Mouse (Mus musculus) natural killer cell, adult 2 months (primary cell): ENCODE data around the gene Snrpd2.
A peak's percentile ranks its signal among the peaks of the same experiment; 100 is the strongest.

Experiments
- DNase-seq, 2 experiments: peaks; one replicate each; pipeline ENCODE4 v3.0.0; 2022; ENCODE audit warnings: low spot score in 2 of 2

The Snrpd2 gene

GRCm38 (mm10) chr7:19149626-19150025, at the start of gene Snrpd2:
Snrpd2 (plus strand) TSS chr7:19149722.
- peak; percentile 91 to 94 for DNase-seq

- DNase-seq, result no peak
Observed at GRCm38 (mm10) chr7:19100290-19100689, 49.2 kb upstream of the Snrpd2 start.

GRCm38 (mm10) chr7:19103741-19104140, 45.8 kb upstream of the Snrpd2 start:
- no peak for DNase-seq

GRCm38 (mm10) chr7:19104486-19104885, 45.0 kb upstream of the Snrpd2 start:
- DNase-seq, result no peak

GRCm38 (mm10) chr7:19107436-19107835, 42.1 kb upstream of the Snrpd2 start:
- DNase-seq, result no peak

GRCm38 (mm10) chr7:19109565-19109964, 40.0 kb upstream of the Snrpd2 start:
- no peak for DNase-seq

GRCm38 (mm10) chr7:19118028-19118771, 31.3 kb upstream of the Snrpd2 start, which contains the start of gene Gm4969:
Gm4969 (minus strand) TSS chr7:19118368.
- no peak for DNase-seq

DNA sequence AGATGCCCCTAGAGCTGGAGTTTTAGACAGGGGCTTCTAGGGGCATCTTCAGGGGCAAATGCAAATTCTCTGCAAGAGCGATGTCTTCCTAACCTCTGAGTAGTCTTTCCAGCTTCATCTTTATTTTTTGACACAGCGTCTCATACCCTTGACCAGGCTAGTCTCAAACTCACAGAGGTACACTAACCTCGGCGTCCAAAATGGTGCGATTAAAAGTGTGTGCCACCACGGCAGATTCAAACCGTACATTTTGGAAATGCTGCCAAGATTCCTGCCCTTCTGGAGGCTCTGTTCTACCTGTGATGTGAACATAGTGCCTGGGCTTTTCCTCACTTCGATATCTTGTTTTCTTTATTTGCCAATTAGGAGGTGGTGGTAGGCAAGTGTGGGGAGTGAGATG, 30.4 kb upstream of the Snrpd2 start:
- no peak for DNase-seq

GRCm38 (mm10) chr7:19119631-19120429, 29.7 kb upstream of the Snrpd2 start, which contains the start of gene Fbxo46:
Fbxo46 (plus strand) TSS chr7:19119859.
- peak; percentile 94 to 95 for DNase-seq

DNA sequence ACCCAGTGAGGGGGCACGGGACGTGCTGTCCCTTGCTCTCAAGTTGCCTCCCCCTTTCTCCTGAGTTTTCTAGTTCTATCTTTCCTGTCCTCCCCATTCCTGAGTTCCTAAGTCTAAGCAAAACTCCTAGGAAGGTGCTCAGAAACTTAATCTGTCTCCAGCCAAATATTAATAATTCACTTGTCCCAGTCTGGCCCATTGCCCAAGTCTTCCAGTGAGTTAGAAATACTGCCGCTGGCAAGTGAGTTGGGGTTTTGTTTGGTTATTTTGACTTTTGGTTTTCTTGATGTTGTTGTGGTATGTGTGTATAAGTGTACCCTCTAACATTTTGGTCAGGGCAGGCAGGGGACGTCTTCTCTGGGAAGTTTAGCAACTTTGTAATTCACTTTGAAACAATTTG, 27.8 kb upstream of the Snrpd2 start:
- no peak for DNase-seq

- DNase-seq, result no peak
Observed at GRCm38 (mm10) chr7:19124713-19125112, 24.8 kb upstream of the Snrpd2 start.

- no peak for DNase-seq
Observed at GRCm38 (mm10) chr7:19127744-19128143, 21.8 kb upstream of the Snrpd2 start.

DNA sequence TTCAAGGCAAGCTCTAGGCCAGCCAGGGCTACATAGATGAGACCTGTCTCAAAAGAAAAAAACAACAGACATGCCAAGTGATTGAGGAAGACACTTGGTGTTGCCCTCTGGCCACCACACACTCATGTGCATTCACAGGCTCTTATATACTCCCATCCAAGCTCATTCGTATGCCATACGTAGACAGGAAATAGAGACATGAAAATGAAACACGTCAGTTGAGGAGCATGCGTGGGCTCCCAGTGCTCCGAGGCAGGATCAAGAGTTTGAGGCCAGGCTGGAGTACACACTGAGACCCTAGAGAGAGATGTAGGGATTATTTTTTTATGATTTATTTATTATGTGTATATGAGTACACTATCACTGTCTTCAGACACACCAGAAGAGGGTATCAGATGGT, 20.1 kb upstream of the Snrpd2 start:
- no peak for DNase-seq

- peak in 1 of 2 experiments; percentile 19 for DNase-seq
Observed at GRCm38 (mm10) chr7:19130657-19131056, 18.9 kb upstream of the Snrpd2 start.

GRCm38 (mm10) chr7:19131324-19131848, 18.1 kb upstream of the Snrpd2 start:
- DNase-seq, result peak; percentile 92 to 95

DNA sequence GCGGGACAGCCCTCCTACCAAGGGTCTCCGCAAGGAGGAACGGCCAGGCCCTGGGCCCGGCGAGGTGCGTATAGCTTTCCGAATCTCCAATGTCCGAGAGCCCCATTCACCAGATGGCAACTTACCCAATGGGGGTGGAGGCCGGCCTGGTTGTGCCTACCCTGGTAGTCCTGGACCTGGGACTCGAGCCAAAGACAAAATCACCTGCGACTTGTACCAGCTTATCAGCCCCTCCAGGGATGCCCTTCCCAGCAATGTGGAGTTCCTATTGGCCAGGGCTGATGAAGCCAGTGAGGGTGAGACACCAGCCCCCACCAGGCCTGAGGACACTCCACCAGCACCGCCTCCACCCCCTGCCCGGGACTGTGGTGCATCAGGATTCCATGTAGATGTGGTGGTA, 13.4 kb upstream of the Snrpd2 start:
- no peak for DNase-seq

- no peak for DNase-seq
Observed at GRCm38 (mm10) chr7:19136673-19137334, 12.7 kb upstream of the Snrpd2 start.

DNA sequence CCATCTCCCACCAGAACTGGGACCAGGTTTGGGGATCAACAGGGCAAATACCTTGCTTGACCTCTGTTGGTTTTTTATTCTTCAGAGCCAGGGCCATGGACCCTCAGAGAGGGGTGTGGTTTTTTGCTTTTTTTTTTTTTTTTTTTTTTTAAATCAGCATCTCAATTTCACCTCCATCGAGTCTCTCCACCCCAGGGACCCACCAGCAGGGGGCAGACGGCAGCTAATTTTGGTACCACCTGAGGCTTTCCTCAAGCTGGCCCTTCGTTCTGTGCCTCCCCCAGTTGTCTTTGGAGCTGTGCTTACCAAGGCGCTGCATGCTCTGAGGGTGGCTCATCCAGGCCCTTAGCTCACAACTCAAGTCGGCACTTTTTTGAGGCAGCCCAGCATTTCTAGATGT, 12.1 kb upstream of the Snrpd2 start:
- DNase-seq, result peak in 1 of 2 experiments; percentile 63

DNA sequence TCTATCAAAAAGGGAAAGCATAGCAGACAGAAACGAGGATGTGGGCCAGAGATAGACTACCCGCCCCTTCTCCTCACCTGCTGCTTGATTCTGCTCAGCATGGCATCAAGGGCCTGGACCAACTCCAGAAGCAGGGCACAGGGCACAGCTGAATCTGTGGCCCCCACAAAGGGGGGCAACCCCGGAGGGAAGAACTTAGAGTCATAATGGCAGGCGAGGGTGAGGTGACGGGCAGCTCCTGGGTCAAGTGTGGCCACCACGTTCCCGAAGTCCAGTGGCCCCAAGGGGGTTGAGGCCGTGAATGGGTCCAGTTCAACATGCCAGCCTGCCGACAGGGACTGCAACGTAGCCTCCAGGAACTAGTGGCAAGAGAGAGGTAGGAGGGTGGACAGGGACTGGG, 2.7 kb upstream of the Snrpd2 start:
- no peak for DNase-seq

DNA sequence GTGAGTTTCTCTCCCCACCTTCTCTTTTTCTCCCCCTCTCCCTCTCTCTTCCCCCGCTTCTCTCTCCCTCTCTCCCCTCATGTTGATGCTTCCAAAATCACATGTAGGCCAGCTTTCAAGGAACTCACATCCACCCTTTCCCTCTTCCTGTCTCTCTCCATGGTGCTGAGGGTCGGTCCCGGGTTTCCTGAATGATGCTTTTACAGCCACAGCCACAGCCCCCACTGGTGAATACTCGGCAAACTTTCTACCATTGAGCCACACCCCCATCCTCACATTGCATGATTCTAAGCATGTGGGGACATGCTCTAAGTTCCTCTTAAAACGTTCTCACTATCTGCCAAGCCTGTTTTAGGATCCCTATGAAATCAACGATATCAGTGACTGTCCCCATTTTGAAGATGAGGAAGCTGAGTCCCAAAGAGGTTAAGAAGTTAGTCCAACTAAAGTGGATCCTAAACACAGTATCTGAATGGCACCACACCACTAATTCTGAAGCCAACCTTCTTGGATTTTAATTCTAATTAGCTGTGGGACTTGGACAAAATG, 2.0 kb upstream of the Snrpd2 start:
- no peak for DNase-seq

- DNase-seq, result no peak
Observed at GRCm38 (mm10) chr7:19148180-19148874, 1.2 kb upstream of the Snrpd2 start.
